Mouse (Mus musculus): ENCODE measurements around the gene Isyna1. TPM values are rescaled to one million over a fixed set of nuclear protein-coding genes. Genes with fewer than 3 reads are reported as not detected.
"Not testable (repeated sequence)": the region's sequence is repeated elsewhere in the genome, so short reads cannot be mapped to it uniquely, and the experiment has no call there.

Gene Isyna1
- polyA plus RNA-seq, 1 experiment from 2014 or later: 86.0 TPM

GRCm38 (mm10) chr8:70584606-70585257 lies 9.4 kb upstream of the Isyna1 start:
- Histone ChIP-seq H3K27ac (ENCODE audit: low read depth, low read length) (no peak overlapping the region), H3K9me3 (replicated peaks; ENCODE audit: control insufficient read depth, low read length) (no peaks in the 10 kb centered on the region), H3K4me3 (ENCODE audit: low read depth, low read length) (no peak overlapping the region), H3K27me3 (ENCODE audit: control insufficient read depth, insufficient read depth, low read length) (no peaks in the 10 kb centered on the region), H3K4me1 (ENCODE audit: control insufficient read depth, insufficient read depth, low read length) (no peaks in the 10 kb centered on the region), H3K4me2 (no peak overlapping the region), H3K36me3 (ENCODE audit: control insufficient read depth, insufficient read depth, low read length) (peaks cover 41% of the 10 kb centered on the region), H3K9ac (ENCODE audit: low read depth, low read length) (no peak overlapping the region)
- WGBS (ENCODE audit: insufficient replicate concordance): 87% methylated on average over 9 of the region's 9 CpGs
- ATAC-seq (replicated peaks; ENCODE audit: insufficient number of reproducible peaks, low FRiP score, low TSS enrichment): no peak

- Histone ChIP-seq H3K4me2 (no peak overlapping the region), H3K36me3 (ENCODE audit: control insufficient read depth, insufficient read depth, low read length) (peaks cover 39% of the 10 kb centered on the region), H3K27ac (ENCODE audit: low read depth, low read length) (no peak overlapping the region), H3K4me1 (ENCODE audit: control insufficient read depth, insufficient read depth, low read length) (no peaks in the 10 kb centered on the region), H3K9ac (ENCODE audit: low read depth, low read length) (no peak overlapping the region), H3K4me3 (ENCODE audit: low read depth, low read length) (no peak overlapping the region), H3K9me3 (replicated peaks; ENCODE audit: control insufficient read depth, low read length) (no peaks in the 10 kb centered on the region), H3K27me3 (ENCODE audit: control insufficient read depth, insufficient read depth, low read length) (no peaks in the 10 kb centered on the region)
- 34% methylated on average over 7 of the region's 7 CpGs for WGBS (ENCODE audit: insufficient replicate concordance)
- no peak for ATAC-seq (replicated peaks; ENCODE audit: insufficient number of reproducible peaks, low FRiP score, low TSS enrichment)
Observed at GRCm38 (mm10) chr8:70585258-70585652, 8.9 kb upstream of the Isyna1 start.

GRCm38 (mm10) chr8:70587955-70588354 lies 6.2 kb upstream of the Isyna1 start:
- not testable (repeated sequence) for H3K27ac ChIP-seq (ENCODE audit: low read depth, low read length); H3K4me3 ChIP-seq (ENCODE audit: low read depth, low read length); H3K4me2 ChIP-seq; H3K9me3 ChIP-seq (replicated peaks; ENCODE audit: control insufficient read depth, low read length); H3K4me1 ChIP-seq (ENCODE audit: control insufficient read depth, insufficient read depth, low read length); H3K27me3 ChIP-seq (ENCODE audit: control insufficient read depth, insufficient read depth, low read length); H3K9ac ChIP-seq (ENCODE audit: low read depth, low read length); ATAC-seq (replicated peaks; ENCODE audit: insufficient number of reproducible peaks, low FRiP score, low TSS enrichment)
- H3K36me3 ChIP-seq (ENCODE audit: control insufficient read depth, insufficient read depth, low read length): peaks cover 35% of the 10 kb centered on the region
- WGBS (ENCODE audit: insufficient replicate concordance): 85% methylated on average over 4 of the region's 4 CpGs

- Histone ChIP-seq H3K27ac (ENCODE audit: low read depth, low read length) (no peak overlapping the region), H3K9me3 (replicated peaks; ENCODE audit: control insufficient read depth, low read length) (no peaks in the 10 kb centered on the region), H3K27me3 (ENCODE audit: control insufficient read depth, insufficient read depth, low read length) (no peaks in the 10 kb centered on the region), H3K4me2 (no peak overlapping the region), H3K4me1 (ENCODE audit: control insufficient read depth, insufficient read depth, low read length) (peaks cover 29% of the 10 kb centered on the region), H3K36me3 (ENCODE audit: control insufficient read depth, insufficient read depth, low read length) (peaks cover 20% of the 10 kb centered on the region), H3K9ac (ENCODE audit: low read depth, low read length) (0 out of 2 replicates have a peak overlapping the region, but pooled peaks have one; percentile 39), H3K4me3 (ENCODE audit: low read depth, low read length) (no peak overlapping the region)
- no peak for ATAC-seq (replicated peaks; ENCODE audit: insufficient number of reproducible peaks, low FRiP score, low TSS enrichment)
- WGBS (ENCODE audit: insufficient replicate concordance): 76% methylated on average over 12 of the region's 12 CpGs
Observed at GRCm38 (mm10) chr8:70591569-70591968, 2.6 kb upstream of the Isyna1 start.

GRCm38 (mm10) chr8:70593173-70593572 lies 1.0 kb upstream of the Isyna1 start:
- Histone ChIP-seq H3K9ac (ENCODE audit: low read depth, low read length) (peak overlapping the region; percentile 56), H3K4me3 (ENCODE audit: low read depth, low read length) (peak overlapping the region; percentile 65), H3K27me3 (ENCODE audit: control insufficient read depth, insufficient read depth, low read length) (no peaks in the 10 kb centered on the region), H3K27ac (ENCODE audit: low read depth, low read length) (peak overlapping the region; percentile 88), H3K4me2 (peak overlapping the region; percentile 91), H3K36me3 (ENCODE audit: control insufficient read depth, insufficient read depth, low read length) (peaks cover 18% of the 10 kb centered on the region), H3K4me1 (ENCODE audit: control insufficient read depth, insufficient read depth, low read length) (peaks cover 39% of the 10 kb centered on the region), H3K9me3 (replicated peaks; ENCODE audit: control insufficient read depth, low read length) (no peaks in the 10 kb centered on the region)
- WGBS (ENCODE audit: insufficient replicate concordance): 44% methylated on average over 8 of the region's 8 CpGs
- ATAC-seq (replicated peaks; ENCODE audit: insufficient number of reproducible peaks, low FRiP score, low TSS enrichment): no peak

GRCm38 (mm10) chr8:70594621-70595564 lies 720 bp downstream of the Isyna1 start:
- H3K36me3 ChIP-seq (ENCODE audit: control insufficient read depth, insufficient read depth, low read length): peaks cover 14% of the 10 kb centered on the region
- H3K4me3 ChIP-seq (ENCODE audit: low read depth, low read length): peak overlapping the region; percentile 65
- peak overlapping the region; percentile 91 for H3K4me2 ChIP-seq
- 0 out of 2 replicates have a peak, but pooled peaks have one; percentile 0 for ATAC-seq (replicated peaks; ENCODE audit: insufficient number of reproducible peaks, low FRiP score, low TSS enrichment)
- H3K27ac ChIP-seq (ENCODE audit: low read depth, low read length): peak overlapping the region; percentile 88
- WGBS (ENCODE audit: insufficient replicate concordance): 7% methylated on average over 82 of the region's 82 CpGs
- H3K9me3 ChIP-seq (replicated peaks; ENCODE audit: control insufficient read depth, low read length): no peaks in the 10 kb centered on the region
- peaks cover 45% of the 10 kb centered on the region for H3K4me1 ChIP-seq (ENCODE audit: control insufficient read depth, insufficient read depth, low read length)
- no peaks in the 10 kb centered on the region for H3K27me3 ChIP-seq (ENCODE audit: control insufficient read depth, insufficient read depth, low read length)
- H3K9ac ChIP-seq (ENCODE audit: low read depth, low read length): peak overlapping the region; percentile 76

- H3K9me3 ChIP-seq (replicated peaks; ENCODE audit: control insufficient read depth, low read length): no peaks in the 10 kb centered on the region
- H3K4me2 ChIP-seq: peak overlapping the region; percentile 91
- H3K36me3 ChIP-seq (ENCODE audit: control insufficient read depth, insufficient read depth, low read length): peaks cover 14% of the 10 kb centered on the region
- H3K4me1 ChIP-seq (ENCODE audit: control insufficient read depth, insufficient read depth, low read length): peaks cover 54% of the 10 kb centered on the region
- no peak overlapping the region for H3K9ac ChIP-seq (ENCODE audit: low read depth, low read length)
- 92% methylated on average over 12 of the region's 12 CpGs for WGBS (ENCODE audit: insufficient replicate concordance)
- no peak for ATAC-seq (replicated peaks; ENCODE audit: insufficient number of reproducible peaks, low FRiP score, low TSS enrichment)
- no peaks in the 10 kb centered on the region for H3K27me3 ChIP-seq (ENCODE audit: control insufficient read depth, insufficient read depth, low read length)
- no peak overlapping the region; the same call in 1 of the 2 replicates for H3K4me3 ChIP-seq (ENCODE audit: low read depth, low read length)
- H3K27ac ChIP-seq (ENCODE audit: low read depth, low read length): no peak overlapping the region
Observed at GRCm38 (mm10) chr8:70595811-70596210, 1.6 kb downstream of the Isyna1 start.

GRCm38 (mm10) chr8:70596216-70596615 lies 2.0 kb downstream of the Isyna1 start:
- Histone ChIP-seq H3K4me2 (no peak overlapping the region), H3K27ac (ENCODE audit: low read depth, low read length) (no peak overlapping the region), H3K4me3 (ENCODE audit: low read depth, low read length) (no peak overlapping the region), H3K9ac (ENCODE audit: low read depth, low read length) (no peak overlapping the region), H3K36me3 (ENCODE audit: control insufficient read depth, insufficient read depth, low read length) (peaks cover 14% of the 10 kb centered on the region), H3K27me3 (ENCODE audit: control insufficient read depth, insufficient read depth, low read length) (no peaks in the 10 kb centered on the region), H3K4me1 (ENCODE audit: control insufficient read depth, insufficient read depth, low read length) (peaks cover 58% of the 10 kb centered on the region), H3K9me3 (replicated peaks; ENCODE audit: control insufficient read depth, low read length) (no peaks in the 10 kb centered on the region)
- 89% methylated on average over 18 of the region's 18 CpGs for WGBS (ENCODE audit: insufficient replicate concordance)
- no peak for ATAC-seq (replicated peaks; ENCODE audit: insufficient number of reproducible peaks, low FRiP score, low TSS enrichment)
